Mouse (Mus musculus) CD4-positive, CD25-positive, alpha-beta regulatory T cell, adult 4 months (primary cell): Measurements from ENCODE around the gene Enpp1. TPM values are rescaled to one million over a fixed set of nuclear protein-coding genes. Genes with fewer than 3 reads are reported as not detected.

Source experiments
- ATAC-seq: one replicate; pipeline ENCODE4 v1.8.0; 2017
- polyA plus RNA-seq, 2 experiments: library from polyadenylated mRNA; unstranded; fragments of 100-300 nt; shearing (Covaris generic); gene quantifications; one replicate each; pipeline ENCODE4 v1.2.1; 2017

Enpp1 gene
- polyA plus RNA-seq, 2 experiments from 2014 or later: 9.4 to 11.0 TPM

DNA sequence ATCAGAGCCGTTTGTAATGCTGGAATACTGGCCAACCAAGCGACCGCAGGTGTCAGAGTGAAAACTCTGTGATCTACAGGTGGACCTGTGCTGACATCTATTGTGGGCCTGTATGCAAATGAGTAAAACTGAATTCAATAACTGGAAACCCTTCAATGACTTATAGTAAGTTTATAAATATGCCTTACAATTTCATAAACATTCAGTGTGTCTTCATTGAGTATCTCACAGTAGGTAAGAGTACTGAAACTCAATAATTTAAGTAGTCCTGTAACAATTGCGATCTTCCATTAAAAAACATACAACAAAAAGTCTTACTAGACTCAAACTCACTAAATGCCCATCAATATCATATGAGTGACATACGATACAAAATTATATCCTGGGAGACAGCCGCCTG, 1.6 kb downstream of the Enpp1 start:
- no peak for ATAC-seq

DNA sequence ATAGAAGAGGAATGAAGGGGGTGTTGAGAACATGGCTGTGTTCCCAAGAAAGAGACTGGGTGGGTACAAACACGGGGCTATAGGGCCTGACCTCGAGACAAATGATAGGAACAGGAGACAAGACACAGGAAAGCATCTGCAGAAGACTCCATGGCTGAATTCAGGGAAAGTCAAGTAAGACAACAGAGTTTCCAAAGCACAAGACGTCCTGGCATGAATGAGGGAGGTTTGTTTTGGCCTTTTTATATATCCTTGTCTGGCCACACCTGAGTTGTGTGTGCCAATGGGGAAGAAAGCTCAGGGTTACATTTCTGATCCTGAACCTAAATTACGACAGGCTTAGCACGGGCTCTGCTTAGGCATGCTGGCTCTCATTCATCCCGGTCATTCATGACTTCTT, 4.2 kb downstream of the Enpp1 start:
- ATAC-seq: no peak

DNA sequence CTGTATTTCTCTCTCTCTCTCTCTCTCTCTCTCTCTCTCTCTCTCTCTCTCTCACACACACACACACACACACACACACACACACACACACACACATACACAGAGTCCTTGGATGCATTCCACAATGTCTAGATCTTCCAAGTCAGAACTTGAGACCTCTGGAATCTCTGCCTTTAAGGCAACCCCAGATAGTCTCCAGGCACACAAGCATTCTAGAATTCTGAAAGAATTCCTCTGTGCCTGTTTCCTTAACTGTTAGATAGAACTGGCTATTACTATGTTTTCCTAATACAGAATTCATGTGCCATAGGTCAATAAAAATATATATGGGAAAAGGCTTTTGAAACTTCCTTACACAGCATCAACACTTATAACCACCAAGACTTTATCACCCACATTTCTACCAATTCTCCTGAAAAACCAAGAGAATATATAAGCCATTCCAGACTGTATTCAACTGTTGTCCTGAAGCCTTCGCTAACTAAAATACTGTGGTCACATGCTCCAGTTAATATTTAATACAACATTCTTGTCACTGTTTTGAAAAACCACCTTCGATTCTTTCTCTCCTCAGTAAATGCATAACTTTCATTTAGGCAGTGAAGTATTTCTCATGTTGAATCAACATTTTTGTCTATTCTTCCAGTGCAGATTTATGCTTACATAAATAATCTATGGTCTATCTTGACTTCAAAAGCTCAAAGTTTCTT, 5.4 kb downstream of the Enpp1 start:
- ATAC-seq: no peak

DNA sequence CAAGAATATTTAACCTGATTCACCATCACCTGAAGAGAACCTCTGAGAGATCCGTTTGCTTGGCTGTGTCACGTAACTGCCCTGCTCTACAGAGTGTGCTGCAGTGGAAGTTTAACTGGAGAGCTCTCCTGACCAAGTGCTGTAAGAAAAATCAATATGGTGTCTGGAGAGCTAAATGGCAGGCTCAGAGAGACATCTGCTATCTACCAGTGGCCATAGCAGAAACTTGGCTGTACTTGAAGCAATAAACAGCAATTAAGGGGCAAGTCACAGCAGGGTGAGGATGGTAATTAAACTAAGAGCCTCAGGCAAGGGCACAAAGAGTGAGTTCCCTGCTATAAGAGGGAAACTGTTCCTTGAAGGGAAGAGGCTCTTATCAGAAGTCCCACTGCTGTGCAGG, 9.3 kb downstream of the Enpp1 start:
- no peak for ATAC-seq

DNA sequence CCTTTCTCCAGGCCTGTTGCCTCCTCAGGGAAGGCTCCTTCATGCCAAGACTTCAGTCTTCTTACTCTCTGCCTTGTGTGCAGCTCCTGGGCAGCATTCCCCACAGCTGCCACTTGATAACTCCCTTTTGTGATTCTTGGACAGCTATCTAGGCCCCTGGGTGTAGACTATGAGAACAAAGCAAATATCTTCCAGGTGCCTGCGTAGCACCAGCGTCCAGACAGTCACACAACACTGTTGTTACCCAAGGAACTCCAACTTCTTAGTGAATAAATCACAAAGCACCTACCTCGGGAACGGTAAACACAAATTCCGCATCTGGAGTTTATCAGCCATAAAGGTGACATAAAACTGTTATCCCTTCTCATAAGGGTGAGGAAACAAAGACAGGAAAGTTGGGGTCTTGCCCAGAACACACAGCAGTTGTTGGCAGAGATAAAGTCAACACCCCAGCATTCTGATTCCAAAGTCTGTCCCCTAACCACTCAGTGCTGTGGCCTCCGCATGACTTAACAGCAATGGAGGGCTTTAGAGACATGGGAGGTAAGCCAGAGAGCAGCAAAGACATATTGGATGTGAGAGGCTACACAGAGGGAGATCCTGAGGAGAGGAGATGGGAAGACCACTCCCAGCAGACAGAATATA, 13.7 kb downstream of the Enpp1 start:
- no peak for ATAC-seq

DNA sequence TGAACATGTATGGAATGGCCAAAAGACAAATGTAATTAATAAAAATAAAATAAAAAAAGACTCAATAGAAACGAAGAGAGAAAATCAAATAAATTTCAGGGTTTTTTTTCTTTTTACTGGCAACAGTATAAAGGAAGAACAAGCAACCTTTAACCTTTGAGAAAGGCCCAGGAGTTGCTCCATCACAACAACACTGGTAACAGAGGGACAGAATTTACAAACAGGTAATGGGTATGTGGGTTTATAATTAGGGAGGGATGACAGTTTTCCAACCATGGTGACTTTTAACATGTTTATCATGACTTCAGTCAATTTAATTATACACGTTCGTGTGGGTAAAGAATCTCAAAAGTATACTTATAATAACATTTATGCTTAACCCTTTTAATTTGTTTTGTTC, 15.2 kb downstream of the Enpp1 start:
- no peak for ATAC-seq

DNA sequence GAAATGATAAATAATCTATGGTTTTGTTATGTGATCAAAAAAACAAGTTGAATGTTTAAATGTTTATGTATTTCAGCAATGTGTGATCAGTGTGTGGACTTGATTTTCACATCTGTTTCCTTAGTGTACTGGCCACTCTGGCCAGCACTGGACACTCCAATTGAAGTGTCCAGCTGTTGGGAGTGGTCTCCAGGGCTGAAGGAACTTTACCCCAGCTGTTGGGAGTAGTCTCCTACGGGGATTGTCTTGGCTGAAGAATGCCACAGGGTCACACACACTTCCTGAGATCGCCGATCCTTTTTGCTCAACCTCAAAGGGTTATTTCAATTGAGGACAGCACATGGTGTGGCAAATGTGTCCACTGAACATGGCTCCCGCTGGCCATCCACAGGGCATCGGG, 16.2 kb downstream of the Enpp1 start:
- no peak for ATAC-seq

DNA sequence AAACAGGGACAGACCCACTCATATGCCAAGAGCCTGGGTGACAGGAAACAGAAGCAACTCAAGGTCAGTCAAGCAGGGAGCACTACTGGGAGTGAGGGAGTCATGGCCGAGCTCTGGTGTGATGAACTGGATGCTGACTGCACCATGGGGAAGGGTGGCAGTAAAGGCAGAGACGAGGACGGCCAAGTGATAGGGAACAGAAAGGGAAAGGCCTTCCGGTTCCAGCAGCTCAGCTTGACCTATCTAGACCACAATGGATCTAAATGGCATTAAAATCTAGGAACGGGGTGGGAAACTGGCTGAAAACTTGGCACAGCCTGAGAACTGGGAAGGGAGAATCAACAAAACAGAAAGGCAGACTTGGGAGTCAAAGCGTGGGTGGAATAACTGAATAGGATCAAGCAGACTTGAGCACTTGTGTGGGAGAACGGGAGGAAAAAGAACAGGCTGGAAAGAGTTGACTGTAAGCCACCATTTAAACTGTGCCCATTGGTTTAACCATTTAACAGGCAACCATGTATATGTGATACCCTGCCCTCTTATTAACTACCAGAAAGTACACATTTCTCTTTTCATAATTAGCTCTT, 29.3 kb downstream of the Enpp1 start:
- no peak for ATAC-seq

DNA sequence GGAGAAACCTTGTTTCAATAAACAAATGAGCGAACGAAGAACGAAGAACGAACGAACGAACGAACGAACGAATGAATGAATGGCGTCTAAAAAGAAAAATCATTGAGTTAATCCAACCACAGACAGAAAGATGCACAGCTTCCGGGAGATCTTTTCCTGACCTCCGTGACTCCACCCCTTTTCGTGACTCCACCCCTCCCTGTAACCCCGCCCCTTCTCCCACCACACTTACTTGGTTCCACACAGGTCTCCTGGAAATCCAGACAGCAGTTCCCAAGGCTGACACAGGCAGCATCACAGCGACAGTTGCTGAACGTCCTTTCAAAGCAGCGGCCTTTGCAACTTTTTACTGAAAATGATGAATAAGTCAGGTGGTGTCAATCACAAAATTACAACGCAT, 34.3 kb downstream of the Enpp1 start:
- ATAC-seq: no peak

DNA sequence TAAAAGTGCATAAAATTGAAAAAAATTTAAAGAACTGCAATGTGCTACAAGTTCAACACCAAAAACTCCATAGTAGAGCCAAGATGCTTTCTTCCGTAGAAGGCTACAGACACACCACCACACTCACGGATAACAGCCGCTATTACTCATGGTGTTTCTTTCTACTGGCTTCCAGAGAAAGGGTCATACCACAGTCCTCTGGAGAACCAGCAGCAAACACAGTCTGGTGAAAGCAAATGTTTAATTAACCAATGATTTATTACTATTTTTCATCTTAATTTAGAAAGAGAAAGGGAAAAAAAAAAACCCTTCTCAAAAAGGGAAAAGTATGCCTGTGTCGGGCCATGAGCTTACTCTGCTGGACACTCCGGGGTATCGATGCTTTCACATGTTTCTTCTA, 37.7 kb downstream of the Enpp1 start:
- no peak for ATAC-seq

DNA sequence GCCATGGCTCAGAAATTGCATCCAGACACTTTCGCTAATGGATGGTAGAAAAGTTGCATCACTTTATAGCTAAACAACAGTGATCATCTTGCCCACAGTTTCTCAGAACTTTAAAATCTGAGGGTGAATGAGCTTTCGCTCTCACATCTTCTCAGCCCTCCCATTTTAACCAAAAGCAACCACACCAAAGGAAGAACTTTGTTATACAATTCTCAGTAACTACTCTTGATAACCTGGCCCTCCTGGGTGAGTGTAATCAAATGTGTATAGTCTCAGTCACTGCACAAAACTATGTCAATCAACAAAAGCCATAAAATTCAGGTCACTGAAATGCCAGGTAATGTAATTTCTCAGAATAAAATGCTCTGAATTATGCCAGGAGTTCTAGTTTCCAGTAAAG, 39.0 kb downstream of the Enpp1 start:
- ATAC-seq: peak; percentile 74

DNA sequence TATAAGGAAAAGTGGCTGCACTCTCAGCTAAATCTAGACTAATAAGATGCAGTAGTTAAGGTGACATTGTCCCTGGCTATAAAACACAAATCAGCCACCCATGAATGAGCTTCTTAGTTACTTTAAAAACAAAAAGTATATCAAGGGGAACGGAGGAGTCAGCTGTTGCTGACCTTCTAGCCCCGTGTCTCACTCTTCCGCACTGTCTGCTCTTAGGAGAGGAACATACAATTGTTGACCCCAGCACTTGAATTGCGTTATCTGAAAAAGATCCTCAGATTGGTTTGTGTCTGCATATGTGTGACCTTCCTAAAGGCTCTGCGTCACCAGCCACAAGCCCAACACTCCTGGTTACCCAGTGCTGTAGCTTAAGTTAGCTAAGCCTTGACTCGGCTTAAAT, 41.4 kb downstream of the Enpp1 start:
- ATAC-seq: no peak

DNA sequence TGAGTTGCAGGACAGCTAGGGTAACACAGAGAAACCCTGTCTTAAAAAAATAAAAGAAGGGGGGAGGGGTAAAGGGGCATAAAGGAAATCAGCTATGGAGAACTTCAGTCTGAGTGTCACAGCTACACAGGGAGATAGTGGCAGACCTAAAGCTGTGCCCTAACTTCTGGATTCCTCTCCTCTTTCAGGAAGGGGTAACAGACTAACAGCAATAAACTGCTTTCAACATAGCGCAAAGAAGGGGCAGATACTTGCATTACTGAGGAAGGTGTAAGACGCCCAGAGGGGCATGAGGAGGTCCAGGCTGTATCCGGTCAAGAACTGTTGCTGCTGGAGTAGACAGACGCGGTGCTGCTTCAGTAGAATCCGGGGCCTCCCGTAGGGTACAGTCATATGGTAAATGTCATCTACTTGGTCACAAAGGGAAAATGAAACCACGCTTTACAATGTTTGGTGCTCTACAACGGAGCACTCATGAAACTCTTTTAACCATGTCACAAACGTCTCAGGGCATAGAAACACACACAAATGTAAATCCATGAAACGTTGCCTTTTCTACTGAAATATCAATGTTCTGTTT, 60.9 kb downstream of the Enpp1 start:
- peak; percentile 98 for ATAC-seq

DNA sequence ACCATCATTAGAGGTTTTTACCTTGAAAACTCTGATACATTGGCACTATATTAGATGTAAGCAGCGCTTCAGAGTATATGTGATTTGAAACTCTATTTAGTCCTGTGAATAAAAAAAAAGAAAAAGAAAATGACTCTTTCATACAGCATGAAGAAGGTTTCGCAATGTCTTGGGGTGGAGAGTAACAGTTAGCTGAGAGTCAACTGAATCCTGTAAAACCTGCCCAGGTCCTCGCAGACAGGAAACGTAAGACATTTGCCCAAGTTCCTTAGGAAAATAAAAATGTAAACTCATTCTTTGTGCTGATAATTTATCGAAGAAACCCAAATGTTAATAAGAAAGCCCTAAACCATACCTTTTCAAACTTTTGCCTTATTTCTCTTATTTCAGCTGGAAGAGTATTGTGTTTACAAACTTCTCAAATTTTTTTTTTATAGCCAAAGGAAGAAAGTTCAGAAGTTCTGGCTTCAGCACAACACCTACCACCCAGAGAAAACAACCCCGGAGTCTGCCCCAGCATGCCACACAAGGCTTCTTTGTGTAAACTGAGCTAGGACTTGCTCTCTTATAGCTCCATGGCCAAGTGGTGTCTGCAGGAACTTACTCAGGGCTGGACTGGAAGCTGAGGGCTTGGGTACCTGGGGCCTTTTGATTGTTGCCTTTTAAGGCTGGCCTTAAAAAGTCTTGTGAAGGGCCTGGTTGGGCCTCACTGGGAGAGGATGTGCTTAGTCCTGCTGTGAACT, 63.8 kb downstream of the Enpp1 start:
- ATAC-seq: no peak

DNA sequence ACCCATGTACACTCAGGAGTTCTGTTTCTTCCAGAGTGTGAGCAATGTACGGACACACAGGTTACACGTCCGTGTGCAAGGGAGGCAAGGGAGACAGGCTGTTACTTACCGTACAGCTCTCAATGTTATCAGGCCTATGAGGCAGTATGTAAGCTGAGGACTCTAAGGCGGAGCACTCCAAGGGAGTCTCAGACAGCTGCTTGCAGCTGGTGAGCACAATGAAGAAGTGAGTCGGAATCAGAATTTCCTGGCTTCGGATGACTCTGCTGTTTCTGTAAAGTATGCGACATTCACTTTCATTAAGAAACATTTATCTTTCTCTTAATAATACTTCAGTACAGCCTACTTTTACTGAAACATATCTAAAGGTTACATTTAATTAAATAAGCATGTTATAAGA, 66.8 kb downstream of the Enpp1 start:
- no peak for ATAC-seq

DNA sequence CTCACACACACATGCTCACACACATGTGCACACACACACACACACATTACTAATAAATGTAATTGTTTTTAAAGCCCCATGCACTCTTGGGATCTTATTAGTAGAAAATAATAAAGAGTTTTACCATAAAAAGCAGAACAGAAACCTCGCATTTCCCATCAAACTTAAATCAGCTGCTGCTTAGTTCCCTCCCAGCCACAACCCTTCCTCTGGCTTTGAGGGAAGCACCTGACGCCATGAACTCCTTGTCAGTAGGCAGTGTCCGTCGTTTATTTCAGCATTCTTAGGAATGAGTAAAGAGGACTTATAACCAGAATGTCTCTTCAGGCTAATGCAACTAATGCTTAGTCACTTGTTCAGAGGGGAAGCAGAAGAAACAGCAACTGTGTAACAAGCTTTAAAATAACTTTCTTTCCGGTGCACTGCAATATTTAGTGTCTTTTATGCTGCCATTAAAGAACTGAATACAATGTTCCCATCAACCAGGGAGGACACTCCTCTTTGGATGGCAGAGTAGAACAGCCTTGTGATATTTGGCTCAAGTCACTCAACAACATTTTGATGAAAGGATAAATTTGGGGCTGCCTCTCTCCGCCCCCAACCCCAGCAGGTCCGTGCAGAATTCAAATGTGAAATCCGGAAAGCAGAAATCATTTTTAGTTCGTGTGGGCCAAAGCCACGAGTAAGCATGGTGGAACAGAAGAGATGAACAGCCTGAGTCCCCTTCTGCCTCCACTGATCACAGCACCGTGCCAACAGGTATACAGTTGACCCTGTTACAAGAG, 69.0 kb downstream of the Enpp1 start:
- no peak for ATAC-seq

DNA sequence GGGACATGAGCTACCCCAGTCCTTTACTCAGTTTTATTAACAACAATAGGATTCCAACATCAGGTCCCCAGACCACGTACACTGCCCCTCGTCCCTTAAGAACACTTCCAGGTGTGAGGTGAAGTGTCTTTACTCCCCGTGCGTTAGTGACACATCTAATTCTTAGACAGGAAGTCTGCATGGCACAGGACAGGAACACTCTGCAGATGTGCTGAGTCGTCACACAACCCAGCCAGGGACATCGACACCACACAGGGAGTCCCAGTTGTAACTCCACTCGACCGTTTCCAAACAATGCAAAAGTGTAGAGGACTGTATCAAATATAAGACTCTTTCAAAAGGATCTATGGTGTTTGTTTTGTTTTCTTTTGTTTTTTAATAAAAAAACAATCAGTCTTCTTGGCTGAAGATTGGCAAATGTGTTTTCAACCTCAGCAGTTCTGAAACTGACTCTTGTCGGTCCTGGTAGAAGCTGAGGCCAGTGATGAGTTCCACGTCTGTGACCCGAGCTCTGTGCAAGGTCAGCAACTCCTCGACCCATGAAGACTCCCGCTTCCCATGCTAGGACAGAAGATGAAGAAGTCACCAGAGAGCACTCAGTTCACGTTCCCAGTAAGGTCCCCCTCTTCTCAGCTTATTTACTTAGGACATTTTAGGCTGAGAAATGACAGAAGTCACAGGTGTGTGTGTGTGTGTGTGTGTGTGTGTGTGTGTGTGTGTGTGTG, 70.4 kb downstream of the Enpp1 start:
- ATAC-seq: peak; percentile 38

DNA sequence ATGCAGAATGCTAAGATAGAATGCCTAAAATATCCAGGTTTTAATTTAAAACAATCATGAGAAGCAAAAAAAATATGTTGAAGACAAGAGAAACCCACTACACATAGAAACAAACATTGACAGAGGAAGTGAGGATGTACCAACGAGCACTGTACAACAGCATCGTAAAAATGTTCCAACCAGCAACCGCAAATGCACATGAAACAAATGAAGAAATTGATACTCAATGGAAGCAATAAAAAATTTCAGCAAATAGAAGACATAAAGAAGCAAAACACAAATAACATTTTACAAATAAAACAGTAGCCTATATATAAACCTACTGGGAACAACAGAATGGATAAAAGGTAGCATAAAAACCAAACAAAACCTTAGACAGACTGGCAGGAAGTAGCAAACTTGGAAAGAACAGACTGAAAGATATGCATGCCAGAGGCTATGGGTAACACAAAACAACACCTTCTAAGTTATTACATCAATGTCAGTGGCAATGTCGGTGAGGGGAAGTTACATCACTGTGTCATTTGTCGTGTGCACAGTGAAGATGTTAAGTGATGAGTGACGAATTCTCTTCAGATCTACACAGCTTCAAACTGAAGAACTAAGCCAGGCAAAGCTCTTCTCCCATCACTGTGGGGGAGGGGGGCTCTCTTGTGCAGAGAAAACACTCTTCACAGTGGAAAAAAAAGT, 71.6 kb downstream of the Enpp1 start:
- peak; percentile 66 for ATAC-seq

DNA sequence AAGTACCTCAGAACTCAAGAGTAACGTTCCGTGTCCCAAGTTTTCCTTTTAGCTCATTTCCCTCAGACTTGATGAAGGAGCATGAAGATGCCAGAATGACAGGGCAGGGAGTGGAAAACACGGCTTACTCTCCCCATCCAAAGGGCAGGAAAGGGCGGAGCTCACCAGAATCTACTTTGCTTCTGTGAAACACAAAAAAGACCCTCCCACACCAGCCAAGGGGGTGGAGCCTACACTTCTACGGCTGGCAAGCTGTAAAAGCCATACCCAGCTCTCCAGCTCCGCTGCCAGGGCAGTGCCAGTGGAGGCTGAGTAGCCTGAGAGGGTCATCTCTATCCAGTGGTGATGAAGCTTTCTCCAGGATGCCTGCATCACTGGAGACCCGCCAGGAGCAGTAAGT, 72.4 kb downstream of the Enpp1 start:
- peak; percentile 46 for ATAC-seq

DNA sequence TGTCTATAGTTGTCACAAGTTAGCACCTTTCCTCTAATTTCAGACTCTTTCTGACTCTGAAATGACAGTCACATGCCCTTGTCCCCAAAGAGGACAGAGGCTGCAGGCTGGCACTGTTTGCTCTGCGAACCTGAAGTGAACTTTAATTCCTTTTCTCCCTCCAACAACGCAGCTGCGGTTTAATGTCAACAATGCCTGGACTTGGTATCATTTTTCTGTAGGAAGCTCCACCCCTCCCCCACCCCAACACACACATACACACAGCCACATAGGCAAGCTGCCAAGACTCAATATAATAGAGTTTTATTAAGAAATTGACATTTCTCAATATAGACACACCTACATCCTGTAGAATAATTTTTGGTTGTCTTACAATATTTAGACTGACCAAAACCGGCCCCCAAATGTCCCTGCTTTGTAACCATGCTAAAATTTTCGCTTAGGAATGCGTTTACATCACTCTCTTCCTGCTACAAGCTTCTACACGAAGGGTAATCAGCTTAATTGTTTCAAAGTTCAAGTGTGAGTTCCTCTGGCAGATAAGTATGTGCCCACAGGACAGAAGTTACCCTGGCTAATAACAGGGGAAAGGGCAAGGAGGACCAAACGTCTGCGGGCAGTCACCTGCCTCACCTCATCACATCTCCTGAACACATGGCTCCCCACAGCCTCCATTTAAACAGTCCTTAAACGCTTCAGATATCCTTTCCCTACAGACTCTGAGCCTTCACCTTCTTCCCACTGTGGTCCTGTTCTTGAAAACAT, 73.5 kb downstream of the Enpp1 start:
- ATAC-seq: no peak
